Mouse (Mus musculus): ENCODE measurements around the gene Timm10. TPM values are rescaled to one million over a fixed set of nuclear protein-coding genes. Genes with fewer than 3 reads are reported as not detected.

Gene Timm10
- polyA plus RNA-seq, 1 experiment from 2014 or later, result 51.3 TPM

GRCm38 (mm10) chr2:84868977-84869376, 42.2 kb downstream of the Timm10 start:
- Histone ChIP-seq H3K9me3 (no peaks in the 10 kb centered on the region), H3K4me2 (replicated peaks) (no peak overlapping the region), H3K4me3 (no peak overlapping the region), H3K9ac (no peak overlapping the region), H3K27me3 (peaks cover 93% of the 10 kb centered on the region), H3K36me3 (no peaks in the 10 kb centered on the region), H3K27ac (no peak overlapping the region), H3K4me1 (peaks cover 21% of the 10 kb centered on the region)
- WGBS, result 65% methylated on average over 2 of the region's 2 CpGs
- no peak for ATAC-seq (ENCODE audit: low FRiP score, low read depth)

DNA sequence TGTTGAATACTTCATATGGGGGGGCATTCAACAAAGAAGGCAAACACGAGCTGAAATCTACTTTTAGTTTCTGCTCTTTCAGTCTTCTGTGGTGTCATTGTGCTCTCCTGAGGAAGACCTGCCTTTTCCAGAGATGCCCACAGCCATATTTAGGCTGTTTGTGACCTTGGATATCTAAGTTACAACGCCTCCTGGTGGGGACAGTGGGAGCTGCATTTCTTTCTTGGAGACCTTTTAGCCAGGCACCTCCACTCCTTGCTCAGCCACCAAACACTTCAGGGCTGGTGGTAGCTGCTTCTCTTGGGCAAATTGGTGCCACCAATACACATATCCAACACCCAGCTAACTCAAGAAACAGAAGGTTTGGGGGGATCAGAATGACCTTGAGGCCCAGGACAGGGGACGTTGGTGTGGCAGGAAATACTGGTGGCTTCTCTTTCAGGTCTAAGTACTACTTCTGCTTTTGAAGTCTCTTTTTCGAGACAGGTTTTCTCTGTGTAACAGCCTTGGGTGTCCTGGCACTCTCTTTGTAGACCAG, 43.9 kb downstream of the Timm10 start:
- H3K9ac ChIP-seq, result no peak overlapping the region
- H3K4me1 ChIP-seq, result peaks cover 25% of the 10 kb centered on the region
- peaks cover 100% of the 10 kb centered on the region for H3K27me3 ChIP-seq
- H3K27ac ChIP-seq, result no peak overlapping the region
- ATAC-seq (ENCODE audit: low FRiP score, low read depth), result no peak
- WGBS, result 61% methylated on average over 4 of the region's 4 CpGs
- no peaks in the 10 kb centered on the region for H3K36me3 ChIP-seq
- H3K4me3 ChIP-seq, result no peak overlapping the region
- H3K9me3 ChIP-seq, result no peaks in the 10 kb centered on the region
- H3K4me2 ChIP-seq (replicated peaks), result no peak overlapping the region

GRCm38 (mm10) chr2:84872105-84872716, 45.4 kb downstream of the Timm10 start:
- Histone ChIP-seq H3K4me3 (peak overlapping the region; percentile 52), H3K4me1 (peaks cover 18% of the 10 kb centered on the region), H3K4me2 (replicated peaks) (peak overlapping the region; percentile 90), H3K36me3 (no peaks in the 10 kb centered on the region), H3K27ac (no peak overlapping the region), H3K27me3 (peaks cover 100% of the 10 kb centered on the region), H3K9ac (peak overlapping the region; percentile 25), H3K9me3 (no peaks in the 10 kb centered on the region)
- ATAC-seq (ENCODE audit: low FRiP score, low read depth), result peak; percentile 33; the same call in 1 of the 2 replicates
- 2% methylated on average over 55 of the region's 78 CpGs for WGBS

- Histone ChIP-seq H3K9ac (no peak overlapping the region), H3K4me2 (replicated peaks) (no peak overlapping the region), H3K9me3 (no peaks in the 10 kb centered on the region), H3K36me3 (no peaks in the 10 kb centered on the region), H3K4me3 (no peak overlapping the region), H3K27me3 (peaks cover 82% of the 10 kb centered on the region), H3K27ac (no peak overlapping the region), H3K4me1 (peaks cover 18% of the 10 kb centered on the region)
- 31% methylated on average over 6 of the region's 6 CpGs for WGBS
- no peak for ATAC-seq (ENCODE audit: low FRiP score, low read depth)
These were observed 49.0 kb downstream of the Timm10 start for GRCm38 (mm10) chr2:84875842-84876241.

Other genes with a start within 250 kb of the Timm10 start
- gene Ctnnd1, start 176.2 kb upstream of the Timm10 start, polyA plus RNA-seq (2015; fragmentation: Nextera tagmentation; extraction: Ambion mirVana), result 42.7 and 45.7 TPM in 2 replicates
- 0.22 and 0.45 TPM in 2 replicates for gene Btbd18, start 167.9 kb upstream of the Timm10 start, polyA plus RNA-seq (2015; fragmentation: Nextera tagmentation; extraction: Ambion mirVana)
- gene Selenoh, start 156.2 kb upstream of the Timm10 start, polyA plus RNA-seq (2015; fragmentation: Nextera tagmentation; extraction: Ambion mirVana), result 310 and 320 TPM in 2 replicates
- gene Gm28635, start 149.0 kb upstream of the Timm10 start, polyA plus RNA-seq (2015; fragmentation: Nextera tagmentation; extraction: Ambion mirVana), result not detected in 2 replicates
- 32.2 and 34.5 TPM in 2 replicates for gene Med19, start 148.6 kb upstream of the Timm10 start, polyA plus RNA-seq (2015; fragmentation: Nextera tagmentation; extraction: Ambion mirVana)
- gene Tmx2, start 147.9 kb upstream of the Timm10 start, polyA plus RNA-seq (2015; fragmentation: Nextera tagmentation; extraction: Ambion mirVana), result 111 and 113 TPM in 2 replicates
- gene Zdhhc5, start 111.8 kb upstream of the Timm10 start, polyA plus RNA-seq (2015; fragmentation: Nextera tagmentation; extraction: Ambion mirVana), result 25.6 and 27.8 TPM in 2 replicates
- 39.7 and 41.0 TPM in 2 replicates for gene Clp1, start 99.6 kb upstream of the Timm10 start, polyA plus RNA-seq (2015; fragmentation: Nextera tagmentation; extraction: Ambion mirVana)
- gene Ypel4, start 92.9 kb upstream of the Timm10 start, polyA plus RNA-seq (2015; fragmentation: Nextera tagmentation; extraction: Ambion mirVana), result 10.2 and 11.2 TPM in 2 replicates
- 11.4 and 12.9 TPM in 2 replicates for gene Gm19426, start 83.3 kb upstream of the Timm10 start, polyA plus RNA-seq (2015; fragmentation: Nextera tagmentation; extraction: Ambion mirVana)
- 25.4 and 30.1 TPM in 2 replicates for gene Serping1, start 51.6 kb upstream of the Timm10 start, polyA plus RNA-seq (2015; fragmentation: Nextera tagmentation; extraction: Ambion mirVana)
- gene Ube2l6, start 28.2 kb upstream of the Timm10 start, polyA plus RNA-seq (2015; fragmentation: Nextera tagmentation; extraction: Ambion mirVana), result 31.8 and 32.9 TPM in 2 replicates
- 0.14 and 0.27 TPM in 2 replicates for gene Smtnl1, start 4.3 kb upstream of the Timm10 start, polyA plus RNA-seq (2015; fragmentation: Nextera tagmentation; extraction: Ambion mirVana)
- 16.8 and 18.9 TPM in 2 replicates for gene Slc43a1, start 11.9 kb downstream of the Timm10 start, polyA plus RNA-seq (2015; fragmentation: Nextera tagmentation; extraction: Ambion mirVana)
- 0.65 and 1.1 TPM in 2 replicates for gene Rtn4rl2, start 59.7 kb downstream of the Timm10 start, polyA plus RNA-seq (2015; fragmentation: Nextera tagmentation; extraction: Ambion mirVana)
- gene Slc43a3, start 109.6 kb downstream of the Timm10 start, polyA plus RNA-seq (2015; fragmentation: Nextera tagmentation; extraction: Ambion mirVana), result 32.8 and 37.4 TPM in 2 replicates
- gene Prg2, start 153.5 kb downstream of the Timm10 start, polyA plus RNA-seq (2015; fragmentation: Nextera tagmentation; extraction: Ambion mirVana), result 0.23 and 0.65 TPM in 2 replicates
- gene Prg3, start 161.2 kb downstream of the Timm10 start, polyA plus RNA-seq (2015; fragmentation: Nextera tagmentation; extraction: Ambion mirVana), result not detected in 2 replicates
- gene Ssrp1, start 210.2 kb downstream of the Timm10 start, polyA plus RNA-seq (2015; fragmentation: Nextera tagmentation; extraction: Ambion mirVana), result 297 and 301 TPM in 2 replicates
- gene P2rx3, start 210.5 kb downstream of the Timm10 start, polyA plus RNA-seq (2015; fragmentation: Nextera tagmentation; extraction: Ambion mirVana), result 1.0 and 1.1 TPM in 2 replicates
- 28.7 and 43.9 TPM in 2 replicates for gene Tnks1bp1, start 221.0 kb downstream of the Timm10 start, polyA plus RNA-seq (2015; fragmentation: Nextera tagmentation; extraction: Ambion mirVana)